Mouse (Mus musculus): ENCODE measurements around the gene Cuta. TPM values are rescaled to one million over a fixed set of nuclear protein-coding genes. Genes with fewer than 3 reads are reported as not detected.

Cuta gene
- polyA plus RNA-seq, 1 experiment from 2014 or later = 161 TPM

GRCm38 (mm10) chr17:26951952-26952877 lies 12.8 kb upstream of the Cuta start:
- Histone ChIP-seq H3K4me3 (replicated peaks) (peak overlapping the region; percentile 42), H3K9me3 (no peaks in the 10 kb centered on the region), H3K4me1 (peaks cover 67% of the 10 kb centered on the region), H3K36me3 (replicated peaks) (peaks cover 29% of the 10 kb centered on the region), H3K9ac (peak overlapping the region; percentile 69), H3K4me2 (peak overlapping the region; percentile 99), H3K27ac (peak overlapping the region; percentile 93), H3K27me3 (0 out of 2 replicates have a peak, but pooled peaks cover 5% of the 10 kb centered on the region)
- no peak; the same call in 1 of the 2 replicates for ATAC-seq (ENCODE audit: low FRiP score)
- WGBS = 2% methylated on average over 23 of the region's 23 CpGs

DNA sequence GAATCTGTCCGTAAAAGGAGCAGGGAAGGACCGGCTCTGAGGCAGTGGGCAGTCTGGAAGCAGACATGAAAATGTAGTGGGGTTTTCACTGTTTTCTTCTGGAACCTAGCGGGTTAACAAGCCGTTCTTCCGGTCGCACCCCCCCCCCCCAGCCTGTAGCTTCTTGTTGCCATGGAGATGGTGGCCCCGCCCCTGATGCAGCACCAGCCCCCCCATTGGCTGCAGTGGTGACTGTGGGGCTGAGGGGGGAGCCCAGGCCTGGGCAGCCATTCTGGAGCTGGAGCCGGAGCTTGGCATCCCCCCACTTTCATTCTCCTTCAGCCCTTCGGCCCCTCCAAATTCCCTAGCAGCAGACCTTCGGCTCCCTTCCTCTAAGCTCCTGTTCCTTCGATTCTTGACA lies 12.0 kb upstream of the Cuta start:
- 0 out of 2 replicates have a peak, but pooled peaks cover 5% of the 10 kb centered on the region for H3K27me3 ChIP-seq
- H3K9me3 ChIP-seq = no peaks in the 10 kb centered on the region

GRCm38 (mm10) chr17:26950560-26951288 lies 11.4 kb upstream of the Cuta start:
- Histone ChIP-seq H3K9me3 (no peaks in the 10 kb centered on the region), H3K27ac (peak overlapping the region; percentile 93), H3K4me3 (replicated peaks) (peak overlapping the region; percentile 42), H3K4me2 (peak overlapping the region; percentile 99), H3K9ac (peak overlapping the region; percentile 69), H3K27me3 (0 out of 2 replicates have a peak, but pooled peaks cover 5% of the 10 kb centered on the region), H3K4me1 (peaks cover 82% of the 10 kb centered on the region), H3K36me3 (replicated peaks) (peaks cover 15% of the 10 kb centered on the region)
- ATAC-seq (ENCODE audit: low FRiP score) = no peak
- WGBS = 28% methylated on average over 7 of the region's 7 CpGs

More for the DNA sequence above, 12.0 kb upstream of the Cuta start:
- 3% methylated on average over 11 of the region's 11 CpGs for WGBS
- Histone ChIP-seq H3K4me1 (peaks cover 75% of the 10 kb centered on the region), H3K9ac (peak overlapping the region; percentile 69), H3K4me2 (peak overlapping the region; percentile 99), H3K27ac (peak overlapping the region; percentile 93), H3K4me3 (replicated peaks) (peak overlapping the region; percentile 42), H3K36me3 (replicated peaks) (peaks cover 21% of the 10 kb centered on the region)
- ATAC-seq (ENCODE audit: low FRiP score) = peak; percentile 69

- Histone ChIP-seq H3K27me3 (0 out of 2 replicates have a peak, but pooled peaks cover 5% of the 10 kb centered on the region), H3K27ac (peak overlapping the region; percentile 93), H3K36me3 (replicated peaks) (peaks cover 6% of the 10 kb centered on the region), H3K4me2 (peak overlapping the region; percentile 99), H3K4me1 (peaks cover 91% of the 10 kb centered on the region), H3K9me3 (no peaks in the 10 kb centered on the region), H3K4me3 (replicated peaks) (peak overlapping the region; percentile 89), H3K9ac (peak overlapping the region; percentile 93)
- WGBS = 37% methylated on average over 5 of the region's 5 CpGs
- no peak for ATAC-seq (ENCODE audit: low FRiP score)
Measured at GRCm38 (mm10) chr17:26949866-26950265, 10.5 kb upstream of the Cuta start.

- H3K4me2 ChIP-seq = peak overlapping the region; percentile 99
- no peaks in the 10 kb centered on the region for H3K9me3 ChIP-seq
- peak; percentile 16; the same call in 1 of the 2 replicates for ATAC-seq (ENCODE audit: low FRiP score)
- no peaks in the 10 kb centered on the region; the same call in 1 of the 2 replicates for H3K36me3 ChIP-seq (replicated peaks)
- H3K4me3 ChIP-seq (replicated peaks) = peak overlapping the region; percentile 89
- 9% methylated on average over 13 of the region's 14 CpGs for WGBS
- peak overlapping the region; percentile 93 for H3K27ac ChIP-seq
- peaks cover 94% of the 10 kb centered on the region for H3K4me1 ChIP-seq
- peak overlapping the region; percentile 93 for H3K9ac ChIP-seq
- H3K27me3 ChIP-seq = 0 out of 2 replicates have a peak, but pooled peaks cover 5% of the 10 kb centered on the region
Measured at GRCm38 (mm10) chr17:26949051-26949577, 9.7 kb upstream of the Cuta start.

GRCm38 (mm10) chr17:26948316-26949050 lies 9.1 kb upstream of the Cuta start:
- ATAC-seq (ENCODE audit: low FRiP score) = 0 out of 2 replicates have a peak, but pooled peaks have one; percentile 12
- WGBS = 1% methylated on average over 25 of the region's 87 CpGs

DNA sequence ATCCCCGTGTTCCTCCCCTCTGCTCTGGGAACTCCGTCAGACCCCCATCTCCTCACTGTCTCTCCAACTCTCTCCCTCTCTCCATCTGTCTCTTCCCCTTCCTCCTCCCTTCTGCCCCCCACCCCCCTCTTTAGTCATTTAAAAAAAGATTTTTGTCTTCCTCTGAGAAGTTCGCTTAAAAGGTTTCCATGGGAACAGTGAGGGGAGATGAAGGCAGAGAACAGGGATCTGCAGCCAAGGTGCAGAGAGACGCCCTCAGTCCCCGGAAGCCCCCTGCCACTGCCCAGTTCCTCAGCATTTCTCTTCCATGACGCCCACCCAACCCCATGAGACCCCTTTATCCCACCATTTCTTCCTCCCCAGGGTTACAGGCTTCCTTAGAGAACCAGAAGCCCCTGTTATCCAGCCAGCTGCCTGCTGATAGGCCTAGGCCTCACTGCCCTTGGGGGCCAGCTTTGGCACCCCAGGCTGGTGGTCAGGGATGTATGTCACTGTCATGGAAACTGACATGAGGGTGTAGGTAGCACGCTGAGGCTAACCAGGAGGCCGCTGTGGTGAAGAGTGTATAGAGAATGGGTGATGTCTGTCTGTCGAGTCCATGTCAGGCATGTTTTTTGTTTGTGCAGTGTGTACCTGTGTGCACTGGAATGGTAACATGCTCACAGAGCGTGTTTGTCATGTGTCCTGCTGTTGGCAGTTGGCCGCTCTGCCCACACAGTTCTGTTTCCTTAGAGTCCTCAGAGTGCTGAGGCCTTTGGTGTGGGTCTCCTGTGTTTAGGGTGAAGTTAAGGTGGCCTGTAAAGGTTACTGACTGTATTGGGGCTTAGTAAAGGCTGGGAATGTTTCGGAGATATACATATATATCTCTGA lies 8.1 kb upstream of the Cuta start:
- WGBS = 22% methylated on average over 12 of the region's 12 CpGs
- Histone ChIP-seq H3K4me2 (peak overlapping the region; percentile 80), H3K4me1 (peaks cover 83% of the 10 kb centered on the region), H3K36me3 (replicated peaks) (no peaks in the 10 kb centered on the region; the same call in 1 of the 2 replicates), H3K4me3 (replicated peaks) (peak overlapping the region; percentile 44), H3K27ac (peak overlapping the region; percentile 86), H3K9me3 (no peaks in the 10 kb centered on the region), H3K9ac (peak overlapping the region; percentile 69), H3K27me3 (no peaks in the 10 kb centered on the region)
- ATAC-seq (ENCODE audit: low FRiP score) = no peak

More at GRCm38 (mm10) chr17:26948316-26949050, 9.1 kb upstream of the Cuta start:
- peak overlapping the region; percentile 99 for H3K4me2 ChIP-seq
- H3K27me3 ChIP-seq = 0 out of 2 replicates have a peak, but pooled peaks cover 4% of the 10 kb centered on the region
- H3K9me3 ChIP-seq = no peaks in the 10 kb centered on the region
- H3K4me1 ChIP-seq = peaks cover 88% of the 10 kb centered on the region
- peak overlapping the region; percentile 89 for H3K4me3 ChIP-seq (replicated peaks)
- peak overlapping the region; percentile 93 for H3K9ac ChIP-seq
- H3K27ac ChIP-seq = peak overlapping the region; percentile 93
- H3K36me3 ChIP-seq (replicated peaks) = no peaks in the 10 kb centered on the region; the same call in 1 of the 2 replicates

GRCm38 (mm10) chr17:26946567-26946966 lies 7.2 kb upstream of the Cuta start:
- Histone ChIP-seq H3K4me3 (replicated peaks) (peak overlapping the region; percentile 44), H3K9me3 (no peaks in the 10 kb centered on the region), H3K4me2 (peak overlapping the region; percentile 80), H3K9ac (peak overlapping the region; percentile 69), H3K36me3 (replicated peaks) (no peaks in the 10 kb centered on the region; the same call in 1 of the 2 replicates), H3K27me3 (no peaks in the 10 kb centered on the region), H3K27ac (peak overlapping the region; percentile 86), H3K4me1 (peaks cover 83% of the 10 kb centered on the region)
- under 1% methylated on average over 29 of the region's 37 CpGs for WGBS
- peak; percentile 31 for ATAC-seq (ENCODE audit: low FRiP score)

GRCm38 (mm10) chr17:26945824-26946495 lies 6.6 kb upstream of the Cuta start:
- H3K4me1 ChIP-seq = peaks cover 83% of the 10 kb centered on the region
- 22% methylated on average over 13 of the region's 13 CpGs for WGBS

More at GRCm38 (mm10) chr17:26945824-26946495, 6.6 kb upstream of the Cuta start:
- Histone ChIP-seq H3K36me3 (replicated peaks) (no peaks in the 10 kb centered on the region; the same call in 1 of the 2 replicates), H3K4me2 (peak overlapping the region; percentile 80), H3K9me3 (no peaks in the 10 kb centered on the region), H3K4me3 (replicated peaks) (peak overlapping the region; percentile 44), H3K27ac (peak overlapping the region; percentile 86), H3K27me3 (no peaks in the 10 kb centered on the region), H3K9ac (peak overlapping the region; percentile 69)
- ATAC-seq (ENCODE audit: low FRiP score) = no peak
